Comparison of ENCODE assay signal across 8 mouse cellular contexts in the genomic region with DNA sequence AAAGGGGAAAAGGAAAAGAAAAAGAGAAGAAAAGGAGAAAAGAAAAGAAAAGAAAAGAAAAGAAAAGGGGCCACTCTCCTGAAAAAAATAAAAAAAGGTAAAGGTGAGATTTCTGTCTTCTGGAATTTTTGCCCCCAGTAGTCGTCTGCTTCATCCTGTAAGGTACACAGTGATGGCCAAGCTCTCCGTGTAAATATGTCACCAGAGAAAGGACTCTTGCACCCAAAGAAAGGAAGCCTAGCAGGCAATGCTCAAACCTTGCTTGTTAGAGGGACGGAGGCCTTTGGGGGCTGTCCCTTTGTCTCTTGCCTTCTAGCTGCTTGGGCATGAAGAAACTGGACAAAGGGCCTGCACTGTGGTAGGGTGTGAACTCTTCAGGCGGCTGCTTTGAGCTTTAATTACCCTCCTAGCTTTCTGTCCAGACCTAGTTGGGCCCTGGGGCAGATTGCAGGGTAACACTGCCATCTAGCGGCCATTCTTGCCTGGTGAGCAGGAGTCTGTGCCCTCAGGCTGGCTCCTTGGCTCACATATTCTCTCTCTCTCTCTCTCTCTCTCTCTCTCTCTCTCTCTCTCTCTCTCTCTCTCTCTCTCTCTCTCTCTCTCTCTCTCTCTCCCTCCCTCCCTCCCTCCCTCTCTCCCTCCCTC.
DNase-seq lines count a peak whose midpoint lies in the region; ATAC-seq lines count a peak whose summit lies in the region.

No protein-coding gene starts in this region.

- ATAC-seq in hindbrain, embryonic 11.5 days (ENCODE audit: low FRiP score) = peak; percentile 98

- no peaks in the 10 kb centered on the region for H3K27me3 ChIP-seq in hindbrain, embryonic 11.5 days (ENCODE audit: control insufficient read depth, insufficient read depth, low read length)

- WGBS in hindbrain, embryonic 11.5 days = 9% methylated on average over 5 of the region's 5 CpGs

- H3K9me3 ChIP-seq in hindbrain, embryonic 11.5 days (ENCODE audit: control insufficient read depth, low read length) = no peaks in the 10 kb centered on the region

- H3K4me1 ChIP-seq in hindbrain, embryonic 11.5 days (replicated peaks; ENCODE audit: control insufficient read depth, insufficient read depth, low read length) = peaks cover 2% of the 10 kb centered on the region; the same call in 1 of the 2 replicates

- H3K36me3 ChIP-seq in hindbrain, embryonic 11.5 days (ENCODE audit: control insufficient read depth, insufficient read depth, low read length) = no peaks in the 10 kb centered on the region

- peak overlapping the region; percentile 58; the same call in 1 of the 2 replicates for H3K9ac ChIP-seq in hindbrain, embryonic 11.5 days (ENCODE audit: low read depth, low read length)

- DNase-seq in MEL-GATA-1-ER (ENCODE audit: extremely low read depth, low read depth) = peak; percentile 20
- DNase-seq in cerebellum, adult 8-10 months = peak; percentile 69
- DNase-seq in frontal cortex, adult 2 months (ENCODE audit: extremely low spot score in 1 of 2, low spot score in 1 of 2) = peak; percentile 81 to 97
- DNase-seq in hindbrain, embryonic 11.5 days (ENCODE audit: low spot score) = peak; percentile 96
- peak; percentile 84 for DNase-seq in layer of hippocampus, adult 9-11 months
- DNase-seq in lung, postnatal 10 days = peak; percentile 81
- peak; percentile 98 for DNase-seq in retina, embryonic 14.5 days (ENCODE audit: low spot score)
- peak; percentile 42 to 56 for DNase-seq in thymus, postnatal 36 days

- H3K27ac ChIP-seq in hindbrain, embryonic 11.5 days (ENCODE audit: low read depth, low read length) = no peak overlapping the region

- H3K4me3 ChIP-seq in hindbrain, embryonic 11.5 days (ENCODE audit: low read depth, low read length) = no peak overlapping the region

- peak overlapping the region; percentile 21; the same call in 1 of the 2 replicates for H3K4me2 ChIP-seq in hindbrain, embryonic 11.5 days (replicated peaks; ENCODE audit: low read depth, low read length)

Comparison
In these comparisons a context has a peak if more than half of its experiments do, and no peak if none do; other contexts are left out.
1. DNase-seq: peak in every context shown above with its lines; median percentile 98 in retina, embryonic 14.5 days; 96 in hindbrain, embryonic 11.5 days; 89 in frontal cortex, adult 2 months; 84 in layer of hippocampus, adult 9-11 months; 81 in lung, postnatal 10 days; 69 in cerebellum, adult 8-10 months; 49 in thymus, postnatal 36 days; 20 in MEL-GATA-1-ER.